Mouse (Mus musculus) hindbrain, embryonic 16.5 days (tissue): Measurements from ENCODE around the gene Papss1. TPM values are rescaled to one million over a fixed set of nuclear protein-coding genes. Genes with fewer than 3 reads are reported as not detected.

Experiments used
- ATAC-seq: fragments of 200-750 bp; cut with Nextera tagmentation; 2 replicates; pipeline ENCODE4 v1.8.0; 2017; ENCODE audit warnings: moderate TSS enrichment, moderate library complexity
- H3K27ac ChIP-seq: fragments of 300-500 bp; sonication (generic); 2 replicates; pipeline ENCODE4 v1.5.1; 2014; ENCODE audit warnings: low read depth, mild to moderate bottlenecking, control low read depth, low read length, moderate library complexity
- H3K27me3 ChIP-seq: fragments of 300-500 bp; sonication (generic); replicated peaks from 2 replicates; pipeline ENCODE4 v1.6.1; 2014; ENCODE audit warnings: low read length; ENCODE audit not compliant: control insufficient read depth, insufficient read depth
- H3K36me3 ChIP-seq: fragments of 300-500 bp; sonication (generic); 2 replicates; pipeline ENCODE4 v1.6.1; 2014; ENCODE audit warnings: mild to moderate bottlenecking, low read length, moderate library complexity, mixed read lengths; ENCODE audit not compliant: control insufficient read depth, insufficient read depth
- H3K4me1 ChIP-seq: fragments of 300-500 bp; sonication (generic); 2 replicates; pipeline ENCODE4 v1.6.1; 2014; ENCODE audit warnings: low read depth, low read length; ENCODE audit not compliant: control insufficient read depth, insufficient read depth
- H3K4me2 ChIP-seq: fragments of 300-500 bp; sonication (generic); 2 replicates; pipeline ENCODE4 v1.6.1; 2014; ENCODE audit warnings: mild to moderate bottlenecking, low read length, control low read depth, moderate library complexity
- H3K4me3 ChIP-seq: fragments of 300-500 bp; sonication (generic); 2 replicates; pipeline ENCODE4 v1.5.1; 2014; ENCODE audit warnings: mild to moderate bottlenecking, low read length, control low read depth, moderate library complexity
- H3K9ac ChIP-seq: fragments of 300-500 bp; sonication (generic); 2 replicates; pipeline ENCODE4 v1.6.1; 2014; ENCODE audit warnings: low read depth, mild to moderate bottlenecking, control low read depth, low read length, moderate library complexity
- H3K9me3 ChIP-seq: fragments of 300-500 bp; sonication (generic); 2 replicates; pipeline ENCODE4 v1.6.1; 2014; ENCODE audit warnings: mild to moderate bottlenecking, low read length, moderate library complexity; ENCODE audit not compliant: control insufficient read depth
- WGBS: fragments of 180-500 bp; shearing (Covaris S2); extraction: QIAGEN DNeasy Blood & Tissue Kit; methylation state at CpG from one replicate; pipeline ENCODE4 v1.1.7; 2014; 5-methylcytosine and 5-hydroxymethylcytosine counted together
- polyA plus RNA-seq: library from polyadenylated mRNA; unstranded; fragments of >200 nt; fragmentation: Nextera tagmentation; extraction: Ambion mirVana; gene quantifications from 2 replicates; pipeline ENCODE4 v1.2.1, GENCODE M21; 2015

Gene Papss1
- polyA plus RNA-seq, 1 experiment from 2014 or later = 136 TPM

DNA sequence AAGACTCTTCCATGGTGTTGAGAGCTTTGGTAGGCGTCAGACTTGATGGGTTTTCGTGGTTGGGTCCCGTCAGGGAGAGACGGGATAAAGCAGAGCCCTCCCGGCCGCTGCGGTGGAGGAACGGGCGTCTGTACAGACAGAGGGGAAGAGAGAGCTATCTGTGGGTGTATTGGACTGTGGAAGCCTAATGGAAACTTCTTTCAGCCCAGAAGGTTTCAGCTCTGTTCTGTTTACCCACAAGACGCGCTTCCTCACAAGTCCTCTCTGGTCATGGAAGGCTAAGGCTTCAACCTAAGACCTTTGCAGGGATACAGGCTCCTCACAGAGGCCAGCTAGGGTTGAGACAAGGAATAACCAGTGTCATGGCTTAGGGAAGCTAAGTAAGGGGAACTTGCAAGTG lies 36.2 kb downstream of the Papss1 start:
- Histone ChIP-seq H3K27ac (no peak overlapping the region), H3K27me3 (no peaks in the 10 kb centered on the region), H3K4me1 (no peaks in the 10 kb centered on the region), H3K9me3 (no peaks in the 10 kb centered on the region), H3K4me3 (no peak overlapping the region), H3K9ac (no peak overlapping the region), H3K36me3 (peaks cover 3% of the 10 kb centered on the region), H3K4me2 (no peak overlapping the region)
- 95% methylated on average over 11 of the region's 11 CpGs for WGBS
- ATAC-seq = no peak

DNA sequence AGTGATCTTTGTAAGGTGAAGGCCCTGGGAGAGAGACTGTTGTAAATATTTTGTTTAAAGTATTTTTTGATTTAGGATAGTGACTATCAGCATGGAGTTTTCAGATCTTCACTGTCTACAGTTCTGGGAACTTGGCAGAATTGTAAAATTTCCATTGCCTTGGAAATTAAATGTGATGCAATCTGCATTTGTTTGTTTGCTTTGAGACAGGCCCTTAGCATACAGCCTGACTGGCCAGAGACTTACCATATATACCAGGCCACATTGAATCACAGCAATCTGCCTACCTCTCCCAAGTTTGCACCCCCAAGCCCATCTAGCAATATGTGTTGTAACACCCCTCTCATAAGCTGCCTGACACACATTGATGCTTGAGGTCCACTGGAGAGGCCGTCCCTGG lies 36.8 kb downstream of the Papss1 start:
- Histone ChIP-seq H3K4me1 (no peaks in the 10 kb centered on the region), H3K9ac (no peak overlapping the region), H3K27me3 (no peaks in the 10 kb centered on the region), H3K36me3 (peaks cover 8% of the 10 kb centered on the region), H3K4me3 (no peak overlapping the region), H3K9me3 (no peaks in the 10 kb centered on the region), H3K4me2 (no peak overlapping the region), H3K27ac (no peak overlapping the region)
- 100% methylated on average over 1 of the region's 1 CpGs for WGBS
- ATAC-seq = no peak

- H3K4me3 ChIP-seq = no peak overlapping the region
- no peaks in the 10 kb centered on the region for H3K4me1 ChIP-seq
- ATAC-seq = peak; percentile 37
- H3K27me3 ChIP-seq = no peaks in the 10 kb centered on the region
- peaks cover 13% of the 10 kb centered on the region for H3K36me3 ChIP-seq
- no peak overlapping the region for H3K27ac ChIP-seq
- no peaks in the 10 kb centered on the region for H3K9me3 ChIP-seq
- no peak overlapping the region for H3K4me2 ChIP-seq
- H3K9ac ChIP-seq = no peak overlapping the region
- 75% methylated on average over 4 of the region's 4 CpGs for WGBS
Observed at GRCm38 (mm10) chr3:131602995-131603414, 38.4 kb downstream of the Papss1 start.

DNA sequence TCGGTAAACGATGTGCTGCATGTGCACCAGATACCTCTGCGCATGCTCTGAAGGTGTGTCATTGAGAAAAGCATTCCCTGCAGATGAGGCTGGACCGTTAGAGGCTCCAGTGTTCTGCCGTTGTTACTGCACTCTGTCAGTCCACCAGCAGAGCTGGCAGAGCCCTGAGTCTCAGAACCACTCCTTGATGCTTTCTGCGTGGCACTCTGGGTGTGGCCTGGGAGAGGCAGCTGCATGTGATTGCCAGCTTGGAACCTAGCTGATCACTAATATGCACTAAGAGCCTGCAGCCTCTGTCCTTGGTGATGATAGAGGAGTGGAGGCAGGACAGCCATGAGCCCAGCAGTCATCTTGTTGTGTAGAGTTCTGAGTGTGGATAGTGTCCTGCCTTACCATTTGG lies 43.5 kb downstream of the Papss1 start:
- no peak overlapping the region; the same call in 1 of the 2 replicates for H3K9ac ChIP-seq

DNA sequence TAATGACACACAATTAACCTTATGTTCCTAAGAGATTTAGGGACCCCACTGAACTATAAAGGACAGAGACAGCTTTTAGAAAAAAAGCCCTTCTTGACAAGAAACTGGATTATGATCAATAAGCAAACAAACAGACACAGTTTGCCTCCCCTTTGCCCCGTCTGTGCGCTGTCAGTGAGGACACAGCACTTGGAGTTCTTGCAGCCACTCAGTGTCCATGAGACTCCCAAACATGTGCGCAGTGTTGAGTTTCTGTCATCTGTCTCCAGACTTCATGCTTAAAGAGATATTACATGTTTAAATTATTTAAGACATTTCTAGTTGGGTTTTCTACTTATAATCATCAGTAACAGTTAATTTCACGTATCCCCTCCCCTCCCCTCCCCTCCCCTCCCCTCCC lies 45.1 kb downstream of the Papss1 start:
- no peaks in the 10 kb centered on the region for H3K9me3 ChIP-seq
- no peak for ATAC-seq
- no peak overlapping the region for H3K4me2 ChIP-seq
- H3K9ac ChIP-seq = no peak overlapping the region
- H3K4me3 ChIP-seq = no peak overlapping the region
- no peaks in the 10 kb centered on the region for H3K4me1 ChIP-seq
- H3K27me3 ChIP-seq = no peaks in the 10 kb centered on the region
- no peak overlapping the region for H3K27ac ChIP-seq
- whole genome bisulfite sequencing = 93% methylated on average over 4 of the region's 4 CpGs
- peaks cover 26% of the 10 kb centered on the region for H3K36me3 ChIP-seq

More for the DNA sequence above, 43.5 kb downstream of the Papss1 start:
- Histone ChIP-seq H3K9me3 (no peaks in the 10 kb centered on the region), H3K4me2 (no peak overlapping the region), H3K36me3 (peaks cover 24% of the 10 kb centered on the region), H3K4me3 (no peak overlapping the region), H3K27ac (no peak overlapping the region), H3K4me1 (no peaks in the 10 kb centered on the region), H3K27me3 (no peaks in the 10 kb centered on the region)
- ATAC-seq = no peak
- 91% methylated on average over 6 of the region's 6 CpGs for whole genome bisulfite sequencing

- no peaks in the 10 kb centered on the region for H3K27me3 ChIP-seq
- no peak overlapping the region for H3K9ac ChIP-seq
- no peak overlapping the region for H3K4me2 ChIP-seq
- H3K36me3 ChIP-seq = peaks cover 26% of the 10 kb centered on the region
- no peak overlapping the region for H3K27ac ChIP-seq
- H3K9me3 ChIP-seq = no peaks in the 10 kb centered on the region
- no peak overlapping the region for H3K4me3 ChIP-seq
- no peak for ATAC-seq
- no peaks in the 10 kb centered on the region for H3K4me1 ChIP-seq
- WGBS = 85% methylated on average over 6 of the region's 6 CpGs
Observed at GRCm38 (mm10) chr3:131610595-131610994, 46.0 kb downstream of the Papss1 start.

- no peak for ATAC-seq
- no peaks in the 10 kb centered on the region for H3K4me1 ChIP-seq
- no peak overlapping the region for H3K9ac ChIP-seq
- no peak overlapping the region for H3K4me3 ChIP-seq
- H3K9me3 ChIP-seq = no peaks in the 10 kb centered on the region
- H3K4me2 ChIP-seq = no peak overlapping the region
- peaks cover 16% of the 10 kb centered on the region for H3K36me3 ChIP-seq
- 86% methylated on average over 5 of the region's 5 CpGs for WGBS
- no peak overlapping the region for H3K27ac ChIP-seq
- H3K27me3 ChIP-seq = no peaks in the 10 kb centered on the region
Observed at GRCm38 (mm10) chr3:131612847-131613246, 48.3 kb downstream of the Papss1 start.

DNA sequence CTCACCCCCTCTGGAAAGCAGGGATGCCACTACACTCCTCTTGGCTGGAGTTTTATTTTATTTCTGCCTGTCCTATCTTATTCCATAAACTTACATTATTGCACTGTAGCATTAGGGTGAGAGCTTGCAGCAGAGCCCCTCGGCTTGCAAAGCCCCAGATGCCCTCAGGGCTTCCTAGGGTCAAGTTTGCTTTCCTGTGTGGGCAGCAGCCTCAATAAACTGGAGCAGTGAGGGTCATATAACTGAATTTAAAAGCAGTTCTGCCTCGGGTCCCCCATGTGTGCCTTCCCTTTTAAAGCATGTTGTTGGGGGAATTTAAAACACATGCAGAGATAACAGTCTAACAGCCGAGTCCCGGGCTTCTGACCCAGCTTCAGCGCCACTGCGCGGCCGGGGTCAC lies 49.5 kb downstream of the Papss1 start:
- Histone ChIP-seq H3K27ac (no peak overlapping the region), H3K4me3 (no peak overlapping the region), H3K9me3 (no peaks in the 10 kb centered on the region), H3K36me3 (peaks cover 12% of the 10 kb centered on the region), H3K27me3 (no peaks in the 10 kb centered on the region), H3K4me1 (no peaks in the 10 kb centered on the region), H3K4me2 (no peak overlapping the region), H3K9ac (no peak overlapping the region)
- 73% methylated on average over 8 of the region's 8 CpGs for WGBS
- ATAC-seq = no peak

DNA sequence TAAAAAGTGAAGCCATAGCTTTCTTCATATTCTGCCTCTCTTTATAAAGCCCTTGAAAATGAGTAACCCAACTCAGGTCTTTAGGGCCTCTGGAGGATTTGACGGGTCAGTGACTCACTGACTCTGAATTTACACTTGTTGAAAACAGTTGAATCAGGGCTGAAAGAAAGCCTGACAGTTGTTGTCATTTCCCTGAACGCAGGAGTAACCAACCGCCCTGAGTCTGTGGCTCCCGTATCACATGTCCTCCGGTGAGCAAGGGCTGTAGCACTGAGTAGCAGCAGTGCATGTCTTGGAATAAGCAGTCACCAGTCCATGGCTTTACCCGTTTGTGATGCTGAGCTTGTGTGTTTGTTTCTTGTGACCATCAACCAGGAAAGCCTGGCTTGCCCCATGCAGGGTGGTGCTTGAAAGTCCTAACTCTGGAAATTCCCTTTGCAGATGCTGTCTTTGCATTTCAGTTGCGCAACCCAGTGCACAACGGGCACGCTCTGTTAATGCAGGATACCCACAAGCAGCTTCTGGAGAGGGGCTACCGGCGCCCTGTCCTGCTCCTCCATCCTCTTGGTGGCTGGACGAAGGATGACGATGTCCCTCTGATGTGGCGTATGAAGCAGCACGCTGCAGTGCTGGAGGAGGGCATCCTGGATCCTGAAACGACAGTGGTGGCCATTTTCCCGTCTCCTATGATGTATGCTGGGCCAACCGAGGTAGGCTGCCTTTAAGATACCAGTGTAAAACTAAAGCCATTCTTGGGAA lies 54.2 kb downstream of the Papss1 start:
- ATAC-seq = 0 out of 2 replicates have a peak, but pooled peaks have one; percentile 14
- WGBS = 92% methylated on average over 18 of the region's 18 CpGs
- Histone ChIP-seq H3K9me3 (no peaks in the 10 kb centered on the region), H3K4me1 (no peaks in the 10 kb centered on the region), H3K27ac (no peak overlapping the region), H3K36me3 (peaks cover 13% of the 10 kb centered on the region), H3K27me3 (no peaks in the 10 kb centered on the region), H3K4me2 (no peak overlapping the region), H3K4me3 (no peak overlapping the region), H3K9ac (no peak overlapping the region)
